Mouse (Mus musculus) c-Kit-positive CD71-positive TER-119-positive erythroid progenitor cells, embryonic 14.5 days (primary cell): ENCODE data around the gene Tln1.
A peak's percentile ranks its signal among the peaks of the same experiment; 100 is the strongest.
"Not testable (repeated sequence)": the region's sequence is repeated elsewhere in the genome, so short reads cannot be mapped to it uniquely, and the experiment has no call there.

Experiments used
- DNase-seq: peaks from one replicate; pipeline ENCODE4 v3.0.0-alpha.2; 2013; ENCODE audit warnings: low spot score

Gene Tln1

DNA sequence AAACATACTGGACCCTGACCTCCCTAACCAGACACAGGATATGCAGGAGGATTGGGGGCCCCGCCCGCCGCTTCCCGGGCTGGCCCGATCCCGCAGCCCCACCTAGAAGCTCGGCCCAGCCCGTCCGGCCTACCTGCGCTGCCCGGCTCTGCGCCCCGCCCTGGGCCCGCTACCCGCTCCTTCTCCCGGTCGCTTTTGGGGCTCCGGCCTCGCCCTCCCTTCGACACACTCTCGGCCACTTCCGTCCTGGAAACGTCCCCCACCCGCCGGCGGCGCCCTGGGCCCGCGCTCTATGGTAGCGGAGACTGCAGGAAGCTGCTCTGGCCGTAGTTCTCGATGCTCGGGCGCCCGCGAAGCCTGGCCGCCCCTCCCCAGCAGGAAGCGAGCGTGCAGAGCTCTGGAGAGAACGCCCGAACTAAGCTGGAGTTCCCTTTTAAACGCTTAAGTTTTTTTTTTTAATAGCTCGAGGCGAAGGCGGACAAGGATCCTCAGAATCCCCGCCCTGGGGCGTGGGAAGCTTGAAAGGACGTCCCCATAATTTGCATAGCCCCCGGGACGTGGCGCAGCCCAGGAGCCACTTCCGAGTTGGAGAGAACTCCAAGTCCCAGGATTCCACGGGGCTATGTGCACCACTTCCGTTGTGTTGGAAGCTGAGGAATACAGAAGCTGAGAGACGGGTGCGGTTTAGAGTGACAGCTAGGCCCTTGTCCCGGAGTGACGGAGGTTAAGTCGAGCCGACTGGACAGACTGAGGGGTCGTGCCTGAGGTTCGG lies at the start of gene Tln1, which contains the start of gene Creb3:
Tln1 (minus strand) TSS at position 695 of the 772 bp plus-strand sequence.
Creb3 (plus strand) TSS at position 336 of the 772 bp plus-strand sequence.
- peak; percentile 95 for DNase-seq

DNA sequence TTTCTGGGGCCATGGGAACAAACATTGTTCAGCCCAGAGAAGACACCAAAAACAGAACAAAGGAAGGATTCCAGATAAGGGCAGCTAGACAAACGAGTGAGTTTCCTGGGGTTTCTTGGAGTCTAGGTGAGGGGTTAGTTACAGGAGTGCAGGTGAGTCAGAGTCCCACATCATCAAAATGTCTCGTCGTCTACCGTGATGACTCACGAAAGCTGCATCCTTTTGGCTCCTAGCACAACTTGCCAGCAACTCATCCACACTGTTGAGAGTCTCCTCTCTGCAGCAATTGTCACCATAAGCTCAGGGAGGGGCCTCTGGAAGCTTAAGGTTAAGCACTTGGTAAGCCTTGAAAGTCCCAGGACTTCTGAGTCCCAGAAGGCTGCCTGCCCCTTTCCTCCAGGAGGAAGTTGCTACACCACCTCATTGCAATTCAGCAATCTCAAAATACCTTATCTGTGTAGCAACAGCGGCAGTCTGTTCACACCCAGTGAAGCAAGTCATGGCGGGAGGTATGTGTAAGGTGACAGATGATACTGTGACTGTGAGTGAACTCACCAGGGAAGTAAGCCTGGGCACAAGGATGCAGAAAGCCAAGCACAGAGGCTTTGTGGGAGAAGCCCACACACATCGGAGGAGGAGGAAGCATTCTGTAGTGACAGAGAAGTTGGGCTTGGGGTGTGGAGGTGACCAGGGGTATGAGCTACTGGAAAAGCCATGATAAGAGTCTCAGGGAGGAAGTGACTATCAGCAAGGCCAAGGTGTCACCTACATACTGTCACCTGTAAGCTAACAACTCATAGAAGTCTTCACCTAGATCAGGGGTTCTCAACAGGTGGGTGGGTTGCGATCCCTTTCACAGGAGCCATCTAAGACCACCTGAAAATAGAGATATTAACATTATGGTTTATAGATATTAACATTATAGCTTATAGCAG lies 42.5 kb upstream of the Tln1 start:
- peak; percentile 78 for DNase-seq

DNA sequence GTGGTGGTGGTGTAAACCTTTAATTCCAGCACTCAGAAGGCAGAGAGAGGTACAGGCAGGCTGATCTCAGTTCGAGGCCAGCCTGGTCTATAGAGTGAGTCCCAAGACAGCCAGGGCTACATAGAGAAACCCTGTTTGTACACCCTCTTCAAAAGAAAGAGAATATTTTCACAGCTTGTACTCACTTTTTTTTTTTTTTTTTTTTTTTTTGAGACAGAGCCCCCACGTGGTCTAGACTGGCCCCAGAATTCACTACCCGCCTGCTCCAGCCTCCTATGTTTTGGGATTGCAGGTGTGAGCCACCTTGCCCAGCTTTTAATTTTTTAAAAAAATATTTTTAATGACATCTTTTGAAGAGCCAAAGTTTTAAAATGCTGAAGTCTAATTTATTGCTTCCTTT lies 41.6 kb upstream of the Tln1 start:
- DNase-seq, result no peak

DNA sequence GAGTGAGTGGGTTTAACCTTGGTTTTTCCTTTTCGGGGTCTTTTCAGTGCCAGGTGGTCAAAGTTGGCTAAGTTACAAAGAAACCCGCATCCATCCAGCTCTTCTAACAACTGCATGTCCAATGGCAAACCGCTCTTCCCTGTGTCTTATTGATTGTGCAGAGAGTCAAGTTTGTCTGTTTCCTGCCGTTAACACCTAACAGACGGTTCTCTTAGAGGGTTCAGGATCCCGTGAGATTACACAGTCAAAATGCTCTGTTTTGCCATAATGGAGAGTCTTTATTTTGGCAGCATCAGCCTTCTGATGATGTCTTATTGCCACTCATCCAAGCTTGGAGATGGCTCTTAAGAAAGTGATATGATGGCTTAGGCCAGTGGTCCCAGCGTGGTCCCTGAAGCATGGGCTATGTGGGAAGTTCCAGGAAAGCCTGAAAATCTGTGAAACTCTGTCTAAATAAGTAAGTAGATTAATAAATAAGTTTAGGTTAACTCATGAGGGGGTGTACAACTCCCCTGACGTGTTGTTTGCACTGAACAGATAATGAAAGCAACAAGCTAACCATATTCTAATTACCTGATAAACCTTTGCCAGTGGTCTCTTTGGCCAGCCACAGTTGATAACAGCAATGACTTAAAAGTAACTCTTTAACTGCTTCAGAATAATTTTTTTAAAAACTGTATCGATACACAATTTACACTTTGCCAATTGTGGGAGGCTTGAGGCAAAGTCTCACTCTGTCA lies 37.9 kb upstream of the Tln1 start:
- peak; percentile 49 for DNase-seq

DNA sequence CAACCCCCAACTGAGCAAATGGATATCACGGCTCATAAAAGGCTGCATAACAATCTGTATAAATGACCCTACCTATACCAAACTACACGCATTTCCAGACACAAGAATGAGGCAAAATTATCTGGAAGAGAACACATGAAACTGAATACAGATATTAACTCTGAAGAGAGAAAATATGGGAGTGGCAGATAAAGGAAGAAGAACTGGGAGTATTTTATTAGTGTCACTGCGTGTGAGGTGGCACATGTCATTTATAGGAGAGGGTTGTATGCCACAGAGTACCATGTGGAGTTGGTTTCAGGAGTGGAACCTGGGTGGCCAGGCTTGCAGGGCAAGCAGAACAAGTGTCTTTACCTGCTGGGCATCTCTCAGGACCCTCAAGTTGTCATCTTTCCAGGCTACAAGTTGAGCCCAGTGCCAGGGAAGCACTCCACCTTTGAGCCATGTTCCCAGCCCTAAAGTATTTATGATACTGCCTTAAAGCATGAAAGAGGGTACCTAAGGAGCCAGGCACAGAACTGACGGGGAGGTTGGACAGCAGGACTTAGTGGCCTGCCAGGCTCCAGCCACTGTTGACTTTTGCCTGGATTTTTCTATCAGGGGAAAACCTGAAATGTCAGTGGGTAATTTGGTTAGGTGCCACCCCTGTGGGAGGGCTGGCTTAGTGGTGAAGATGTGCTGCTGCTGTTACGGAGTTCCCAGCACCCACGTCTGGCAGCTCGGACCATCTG lies 36.3 kb upstream of the Tln1 start:
- DNase-seq, result no peak

DNA sequence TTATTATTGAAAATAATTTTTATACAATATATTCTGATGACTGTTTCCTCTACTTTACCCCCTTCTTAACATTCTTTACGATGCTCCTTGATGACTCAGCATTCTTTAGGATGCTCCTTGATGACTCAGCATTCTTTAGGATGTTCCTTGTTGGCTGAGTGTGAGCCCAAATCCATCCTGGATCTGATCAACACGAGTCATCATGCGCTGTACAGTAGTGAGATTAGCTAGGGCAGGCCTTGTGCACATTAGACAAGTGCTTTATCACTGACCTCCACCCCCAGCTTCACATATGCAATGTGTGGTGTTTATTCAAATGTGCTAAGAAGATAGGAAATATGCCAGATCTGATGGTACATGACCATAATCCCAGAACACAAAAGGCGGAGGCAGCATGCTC lies 35.7 kb upstream of the Tln1 start:
- peak; percentile 81 for DNase-seq

DNA sequence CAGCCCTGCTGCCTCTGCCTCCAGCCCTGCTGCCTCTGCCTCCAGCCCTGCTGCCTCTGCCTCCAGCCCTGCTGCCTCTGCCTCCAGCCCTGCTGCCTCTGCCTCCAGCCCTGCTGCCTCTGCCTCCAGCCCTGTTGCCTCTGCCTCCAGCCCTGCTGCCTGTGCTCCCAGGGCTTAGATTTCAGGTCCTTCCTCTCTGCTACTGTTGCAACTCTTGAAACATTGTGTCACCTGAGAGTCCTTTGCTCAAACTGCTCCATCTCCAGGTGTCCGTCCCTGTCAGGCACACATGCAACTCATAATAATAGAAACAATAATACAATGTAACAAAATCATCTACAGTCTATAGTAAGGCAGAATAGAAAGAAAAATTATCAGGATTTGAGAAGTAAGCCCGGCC lies 34.1 kb upstream of the Tln1 start:
- not testable (repeated sequence) for DNase-seq

DNA sequence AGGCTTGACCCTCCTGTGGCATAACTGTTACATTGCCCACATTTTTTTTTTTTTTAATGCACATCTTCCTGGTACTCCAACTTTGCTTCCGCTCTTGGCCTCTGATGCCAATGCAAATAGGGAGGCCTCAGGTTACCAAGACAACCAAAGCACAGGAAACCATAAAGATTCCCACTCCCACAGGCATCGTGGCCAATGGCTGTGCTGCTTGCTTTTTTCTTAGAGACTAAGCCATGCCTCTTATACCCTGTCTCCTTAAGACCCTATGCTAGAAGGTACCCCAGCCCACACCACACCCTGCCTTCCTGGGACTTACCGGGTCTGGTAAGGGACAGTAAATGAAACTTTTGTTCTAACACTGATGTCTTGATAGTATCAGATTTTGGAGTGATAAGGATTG lies 31.0 kb upstream of the Tln1 start:
- DNase-seq, result no peak

DNA sequence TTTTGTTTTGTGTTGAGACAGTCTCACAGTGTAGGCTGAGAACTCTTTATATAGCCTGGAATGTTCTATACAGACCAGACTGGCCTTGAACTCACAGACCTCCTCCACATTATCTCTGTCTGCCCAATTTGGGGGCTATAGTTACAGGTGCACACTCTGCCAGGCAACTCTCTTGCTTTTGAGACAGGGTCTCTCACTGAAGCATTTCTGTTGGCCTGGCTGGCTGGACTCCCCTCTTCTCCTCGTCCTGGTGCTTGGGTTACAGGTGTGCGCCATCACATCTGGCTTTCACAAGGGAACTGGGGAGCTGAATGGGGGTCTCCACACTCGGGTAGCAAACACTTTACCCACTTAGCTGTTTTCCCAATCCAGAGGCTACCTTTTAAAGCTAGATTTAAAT lies 29.5 kb upstream of the Tln1 start:
- DNase-seq, result no peak

DNA sequence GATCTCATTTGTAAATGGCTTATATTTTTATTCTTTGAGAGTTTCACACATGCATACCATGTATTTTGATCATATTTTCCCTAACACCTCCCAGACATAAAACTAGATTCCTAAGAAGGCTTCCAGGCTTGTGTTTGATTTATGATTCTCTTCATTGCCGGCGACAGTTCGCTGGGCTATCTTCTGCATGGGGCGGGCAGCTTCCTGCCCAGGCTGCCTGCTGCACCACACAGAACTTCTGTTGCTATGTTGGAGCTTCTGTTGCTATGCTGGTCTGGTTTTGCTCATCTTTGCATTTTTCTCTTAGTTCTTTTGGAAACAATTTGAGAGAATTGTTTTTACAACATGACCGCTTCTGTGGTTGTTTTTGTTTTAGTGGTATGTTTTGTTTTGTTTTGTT lies 29.1 kb upstream of the Tln1 start:
- DNase-seq, result no peak

DNA sequence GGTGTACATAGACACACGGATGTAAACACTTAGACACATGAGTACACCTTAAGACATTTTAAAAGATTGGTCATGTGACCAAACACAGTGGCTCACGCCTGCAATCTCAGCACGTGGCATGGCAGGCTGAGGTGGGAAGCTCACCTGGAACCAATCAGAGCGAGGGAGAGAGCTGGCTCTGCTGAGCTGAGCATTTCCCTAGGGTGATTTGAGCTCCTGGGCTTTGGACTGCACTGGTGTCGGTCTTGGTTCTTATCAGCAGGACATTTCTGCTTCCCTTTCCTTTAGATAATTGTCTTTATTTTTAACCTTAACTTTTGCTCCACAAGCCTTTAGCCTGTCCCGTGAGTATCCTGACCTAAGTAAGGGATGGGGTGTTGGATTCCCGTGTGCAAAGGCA lies 25.2 kb upstream of the Tln1 start:
- DNase-seq, result no peak

DNA sequence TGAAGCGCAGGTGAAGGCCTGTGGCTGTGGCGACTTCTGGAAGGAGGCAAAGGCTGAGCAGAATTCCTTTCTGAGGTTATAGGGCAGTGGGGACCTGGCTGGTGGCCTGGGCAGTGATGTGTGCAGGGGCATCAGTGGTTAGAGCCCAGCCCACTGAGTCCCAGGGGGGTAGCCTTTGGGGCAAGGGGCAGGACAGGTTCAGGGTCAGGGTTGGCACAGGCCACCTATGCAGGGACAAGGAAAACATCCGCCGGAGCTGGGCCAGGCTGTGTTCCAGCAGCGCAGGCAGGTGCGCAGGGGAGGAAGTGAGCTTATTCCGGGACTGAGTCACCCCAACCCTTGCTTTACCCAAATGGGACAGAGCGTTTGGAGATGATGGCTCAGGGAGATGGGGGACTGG lies 23.9 kb upstream of the Tln1 start:
- no peak for DNase-seq

DNA sequence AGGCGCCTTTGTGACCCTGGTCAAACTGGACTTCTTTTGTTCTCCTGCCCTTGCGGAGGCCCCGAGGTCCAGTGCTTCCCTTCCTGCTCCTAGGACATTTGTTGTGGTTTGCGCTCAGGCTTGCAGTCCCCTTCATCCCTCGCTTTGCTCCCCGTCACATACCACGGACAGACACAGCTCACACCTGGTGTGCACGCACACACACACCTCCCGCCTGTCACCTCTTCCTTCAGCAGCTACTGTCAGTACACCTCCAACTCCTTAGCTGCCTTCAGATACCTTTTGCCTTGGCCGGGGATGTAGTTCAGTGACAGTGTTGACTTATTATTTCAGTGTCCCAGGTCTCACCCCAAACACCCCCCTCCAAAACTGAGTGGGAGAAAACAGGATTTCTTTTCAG lies 23.2 kb upstream of the Tln1 start:
- no peak for DNase-seq

DNA sequence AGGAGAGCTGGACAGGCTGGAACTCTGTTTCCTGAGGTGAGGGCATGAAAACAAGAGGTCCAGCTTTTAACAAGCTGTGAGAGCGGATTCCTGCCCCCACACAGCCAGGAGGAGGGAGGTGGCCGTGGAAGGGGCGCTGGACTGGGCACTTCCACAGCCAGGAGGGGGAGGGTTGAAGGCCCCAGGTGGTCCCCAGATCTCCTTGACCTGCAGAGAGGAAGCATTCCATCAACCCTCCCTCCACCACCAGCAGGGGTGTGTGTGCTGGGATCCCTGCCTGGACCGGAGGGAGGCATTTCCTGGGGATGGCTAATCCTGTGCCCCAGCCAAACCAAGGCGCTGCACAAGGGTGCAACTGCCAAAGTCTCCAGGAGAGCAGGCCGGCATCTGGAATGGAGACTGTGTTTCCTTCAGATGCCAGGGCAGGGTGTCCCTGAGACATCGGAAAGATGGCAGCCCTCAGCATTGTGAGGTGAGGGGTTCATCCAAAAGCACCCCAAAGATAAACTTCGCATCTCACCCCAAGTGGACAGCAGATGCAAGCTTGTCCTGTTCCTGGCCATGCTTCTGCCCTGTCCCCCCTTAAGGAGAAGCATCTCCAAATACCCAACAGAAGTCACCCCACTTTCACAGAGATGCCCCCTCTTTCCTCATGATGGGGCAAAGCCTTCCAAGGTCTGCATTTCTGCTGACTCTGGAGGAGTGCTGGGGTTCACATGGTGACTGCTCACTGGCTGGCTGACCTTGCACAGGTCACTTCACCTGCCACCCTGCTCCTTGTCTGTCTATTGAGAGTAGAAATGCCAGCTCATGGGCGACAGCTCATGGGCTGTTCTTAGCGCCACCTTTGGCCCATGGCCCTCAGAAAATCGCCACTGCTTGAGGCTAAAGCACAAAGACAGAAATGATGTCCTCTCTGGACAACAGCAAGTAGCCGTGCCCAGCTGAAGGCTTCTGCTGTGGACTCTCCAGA lies 22.2 kb upstream of the Tln1 start, which contains the start of gene Msmp:
Msmp (minus strand) TSS at position 51 of the 973 bp plus-strand sequence.
- DNase-seq, result no peak

DNA sequence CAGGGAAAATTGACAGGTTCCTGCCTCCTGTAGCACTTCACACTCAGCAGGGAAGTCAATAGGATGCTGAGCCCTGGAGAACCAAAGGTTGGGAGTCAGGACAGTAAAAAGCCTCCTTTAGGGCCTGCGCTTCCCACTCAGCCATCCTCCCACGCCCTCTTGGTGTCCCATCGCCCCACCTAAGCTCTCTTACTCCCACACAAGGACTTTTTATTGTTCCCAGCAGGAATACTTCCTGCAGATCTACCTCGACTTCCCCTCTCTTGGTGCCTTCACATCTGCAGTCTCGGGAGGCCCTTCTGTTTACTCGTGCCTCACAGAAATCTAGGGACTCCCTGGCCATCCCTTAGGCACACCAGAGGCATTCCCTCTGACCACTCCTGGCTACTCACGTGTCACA lies 20.9 kb upstream of the Tln1 start:
- DNase-seq, result no peak

DNA sequence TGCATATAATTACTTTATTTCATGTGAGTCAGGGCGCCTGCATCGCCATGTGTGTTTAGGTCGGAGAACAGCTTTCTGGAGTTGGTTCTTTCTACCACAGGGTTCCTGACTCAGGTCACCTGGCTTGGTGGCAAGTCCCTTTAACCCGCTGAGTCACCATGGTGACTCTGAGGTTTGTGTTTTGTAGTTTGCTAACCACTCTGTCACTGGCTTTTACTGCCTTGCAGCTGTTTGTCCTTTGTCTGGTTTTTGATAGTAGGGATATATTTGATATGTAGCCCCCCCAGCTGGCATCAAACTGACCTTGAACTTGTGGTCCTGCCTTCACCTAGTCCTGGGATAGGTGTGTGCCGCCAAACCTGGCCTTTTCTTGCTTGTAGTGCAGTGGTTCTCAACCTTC lies 19.8 kb upstream of the Tln1 start:
- DNase-seq, result no peak

DNA sequence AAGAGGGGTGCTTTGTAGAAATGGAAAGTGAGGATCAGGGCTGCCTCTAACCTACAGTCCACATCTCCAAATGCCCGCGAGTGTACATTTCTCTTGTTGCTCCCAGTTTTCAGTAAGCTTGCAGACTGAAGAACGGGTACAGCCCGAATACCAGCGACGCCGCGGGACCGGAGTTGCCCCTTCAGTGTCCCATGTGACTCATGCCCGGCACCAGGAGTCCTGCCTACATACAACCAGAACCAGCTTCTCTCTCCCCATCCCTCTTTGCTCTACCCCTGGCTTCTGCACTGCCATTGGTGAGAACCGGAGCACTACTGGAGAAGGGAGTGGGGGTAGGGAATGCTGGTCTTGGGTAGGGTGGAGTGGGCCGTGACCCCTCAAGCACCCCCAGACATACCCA lies 18.9 kb upstream of the Tln1 start:
- no peak for DNase-seq

DNA sequence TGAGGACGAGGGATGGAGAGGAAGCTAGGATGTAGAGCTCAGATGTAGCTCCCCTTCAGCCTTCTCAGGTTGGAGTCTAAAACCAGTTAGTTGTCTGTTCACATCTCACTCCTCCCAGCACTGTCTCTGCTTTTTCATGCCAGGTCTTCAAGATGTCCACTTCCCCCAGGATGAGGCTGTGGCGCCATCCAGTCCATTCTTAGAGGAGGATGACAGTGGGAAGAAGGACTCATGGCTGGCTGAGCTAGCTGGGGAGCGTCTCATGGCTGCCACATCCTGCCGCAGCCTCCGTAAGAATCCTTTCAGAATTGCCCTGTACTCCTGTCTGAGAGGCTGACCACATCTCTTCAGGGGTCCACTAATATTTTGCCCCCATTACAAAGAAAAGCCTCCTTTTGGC lies 18.2 kb upstream of the Tln1 start:
- DNase-seq, result no peak

DNA sequence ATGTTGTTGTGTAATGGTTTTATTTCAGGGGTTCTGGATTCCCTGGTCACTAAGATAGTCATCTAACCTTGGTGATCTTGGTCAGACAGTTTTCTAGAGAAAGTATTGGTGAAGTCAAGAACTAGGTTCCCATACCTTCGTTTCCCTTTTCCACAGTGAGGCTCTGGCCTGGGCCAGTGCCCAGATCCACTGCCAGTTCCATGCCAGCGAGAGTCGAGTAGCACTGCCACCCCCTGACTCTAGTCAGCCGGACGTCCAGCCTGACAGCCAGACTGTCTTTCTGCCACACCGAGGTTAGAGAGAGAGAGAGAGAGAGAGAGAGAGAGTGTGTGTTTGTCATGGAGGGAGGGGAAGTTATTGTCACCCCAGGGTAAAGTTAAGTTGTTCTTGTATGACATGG lies 17.2 kb upstream of the Tln1 start:
- no peak for DNase-seq

DNA sequence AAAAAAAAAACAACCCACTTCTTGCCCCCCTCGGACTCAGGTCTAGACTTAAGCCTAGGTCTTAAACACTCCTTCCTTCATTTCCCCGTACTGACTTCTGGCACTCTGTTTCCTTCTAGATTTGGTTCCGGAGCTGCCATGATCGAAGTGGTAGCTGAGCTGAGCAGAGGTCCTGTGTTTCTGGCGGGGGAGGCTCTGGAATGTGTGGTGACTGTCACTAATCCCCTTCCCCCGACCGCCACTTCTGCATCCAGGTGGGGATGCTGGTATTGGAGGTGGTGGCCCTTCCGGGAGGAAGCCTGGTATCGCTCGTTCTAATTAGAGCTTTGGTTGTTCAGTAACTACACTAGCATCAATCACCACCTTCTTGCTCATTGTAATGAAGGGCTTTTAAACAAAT lies 16.8 kb upstream of the Tln1 start:
- DNase-seq, result no peak
